Mouse (Mus musculus) midbrain, embryonic 15.5 days (tissue): Measurements from ENCODE around the gene Pomt1. TPM values are rescaled to one million over a fixed set of nuclear protein-coding genes. Genes with fewer than 3 reads are reported as not detected.
A peak's percentile ranks its signal among the peaks of the same experiment; 100 is the strongest.

Experiments used
- ATAC-seq: fragments of 200-750 bp; cut with Nextera tagmentation; replicated peaks from 2 replicates; pipeline ENCODE4 v1.8.0; 2017; ENCODE audit warnings: moderate TSS enrichment
- H3K27ac ChIP-seq: fragments of 300-500 bp; sonication (generic); 2 replicates; pipeline ENCODE4 v1.5.1; 2015; ENCODE audit warnings: mild to moderate bottlenecking, inconsistent platforms
- H3K27me3 ChIP-seq: fragments of 300-500 bp; sonication (generic); replicated peaks from 2 replicates; pipeline ENCODE4 v1.6.1; 2015; ENCODE audit warnings: inconsistent platforms
- H3K36me3 ChIP-seq: fragments of 300-500 bp; sonication (generic); replicated peaks from 2 replicates; pipeline ENCODE4 v1.6.1; 2015; ENCODE audit warnings: inconsistent platforms
- H3K4me1 ChIP-seq: fragments of 300-500 bp; sonication (generic); 2 replicates; pipeline ENCODE4 v1.6.1; 2015; ENCODE audit warnings: inconsistent platforms
- H3K4me2 ChIP-seq: fragments of 300-500 bp; sonication (generic); 2 replicates; pipeline ENCODE4 v1.6.1; 2015; ENCODE audit warnings: inconsistent platforms, mild to moderate bottlenecking, moderate library complexity
- H3K4me3 ChIP-seq: fragments of 300-500 bp; sonication (generic); 2 replicates; pipeline ENCODE4 v1.5.1; 2015; ENCODE audit warnings: mild to moderate bottlenecking, inconsistent platforms
- H3K9ac ChIP-seq: fragments of 300-500 bp; sonication (generic); 2 replicates; pipeline ENCODE4 v1.6.1; 2015; ENCODE audit warnings: mild to moderate bottlenecking, inconsistent platforms
- H3K9me3 ChIP-seq: fragments of 300-500 bp; sonication (generic); 2 replicates; pipeline ENCODE4 v1.6.1; 2016; ENCODE audit warnings: inconsistent platforms
- WGBS: fragments of 180-500 bp; shearing (Covaris S2); methylation state at CpG from one replicate; pipeline ENCODE4 v1.1.7; 2015; ENCODE audit warnings: mixed read lengths; 5-methylcytosine and 5-hydroxymethylcytosine counted together
- polyA plus RNA-seq: library from polyadenylated mRNA; unstranded; fragments of >200 nt; fragmentation: Nextera tagmentation; extraction: Ambion mirVana; gene quantifications from 2 replicates; pipeline ENCODE4 v1.2.1, GENCODE M21; 2015

Gene Pomt1
- polyA plus RNA-seq, 1 experiment from 2014 or later, result 37.7 TPM

DNA sequence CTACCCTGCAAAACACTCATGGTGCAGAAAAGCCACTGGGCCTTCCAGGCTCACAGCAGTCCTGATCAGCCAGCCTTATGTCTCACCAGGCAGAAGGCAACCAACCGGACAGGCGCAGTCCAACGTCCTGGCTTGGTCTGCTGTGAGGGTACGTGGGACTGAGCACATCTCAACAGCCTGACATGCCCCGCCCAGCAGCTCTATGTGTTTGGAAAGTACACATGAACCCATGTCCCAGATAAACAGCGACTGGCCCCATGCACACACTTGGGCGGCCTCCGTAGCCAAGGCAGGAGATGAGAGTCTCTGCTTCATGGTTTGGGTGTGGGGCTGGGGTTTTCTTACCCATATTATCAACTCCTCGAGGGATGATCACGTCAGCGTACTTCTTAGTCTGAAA, 19.9 kb downstream of the Pomt1 start:
- no peak for ATAC-seq
- Histone ChIP-seq H3K27ac (no peak overlapping the region), H3K4me1 (peaks cover 16% of the 10 kb centered on the region), H3K36me3 (peaks cover 30% of the 10 kb centered on the region; the same call in 1 of the 2 replicates), H3K4me3 (no peak overlapping the region), H3K9ac (no peak overlapping the region), H3K4me2 (no peak overlapping the region), H3K27me3 (no peaks in the 10 kb centered on the region), H3K9me3 (no peaks in the 10 kb centered on the region)
- 92% methylated on average over 11 of the region's 11 CpGs for WGBS

GRCm38 (mm10) chr2:32258887-32259533, 22.6 kb downstream of the Pomt1 start:
- Histone ChIP-seq H3K9ac (peak overlapping the region; percentile 71), H3K4me2 (peak overlapping the region; percentile 71), H3K4me1 (peaks cover 16% of the 10 kb centered on the region), H3K9me3 (no peaks in the 10 kb centered on the region), H3K27ac (no peak overlapping the region), H3K4me3 (peak overlapping the region; percentile 70), H3K27me3 (no peaks in the 10 kb centered on the region), H3K36me3 (peaks cover 21% of the 10 kb centered on the region; the same call in 1 of the 2 replicates)
- WGBS, result 51% methylated on average over 6 of the region's 6 CpGs
- no peak for ATAC-seq

- Histone ChIP-seq H3K27me3 (no peaks in the 10 kb centered on the region), H3K36me3 (peaks cover 13% of the 10 kb centered on the region; the same call in 1 of the 2 replicates), H3K4me1 (peaks cover 16% of the 10 kb centered on the region), H3K4me3 (peak within 1 kb of the TSS; percentile 70), H3K9me3 (no peaks in the 10 kb centered on the region), H3K27ac (peak within 1 kb of the TSS; percentile 64), H3K4me2 (peak within 1 kb of the TSS; percentile 71), H3K9ac (peak within 1 kb of the TSS; percentile 71)
- ATAC-seq, result peak; percentile 94
- 2% methylated on average over 59 of the region's 59 CpGs for WGBS
Measured at GRCm38 (mm10) chr2:32259657-32260417, 23.4 kb downstream of the Pomt1 start, which contains the start of gene Uck1. TSS of gene Uck1 (minus strand) at chr2:32260159.

- H3K4me3 ChIP-seq, result peak overlapping the region; percentile 70
Measured at GRCm38 (mm10) chr2:32260635-32261034, 24.2 kb downstream of the Pomt1 start.

GRCm38 (mm10) chr2:32275823-32276222, 39.4 kb downstream of the Pomt1 start:
- no peak for ATAC-seq
- no peaks in the 10 kb centered on the region for H3K4me1 ChIP-seq
- H3K9me3 ChIP-seq, result no peaks in the 10 kb centered on the region
- H3K27ac ChIP-seq, result no peak overlapping the region
- peaks cover 33% of the 10 kb centered on the region for H3K36me3 ChIP-seq
- WGBS, result 81% methylated on average over 3 of the region's 3 CpGs
- no peak overlapping the region for H3K9ac ChIP-seq
- H3K27me3 ChIP-seq, result no peaks in the 10 kb centered on the region
- H3K4me3 ChIP-seq, result no peak overlapping the region
- H3K4me2 ChIP-seq, result no peak overlapping the region

More at GRCm38 (mm10) chr2:32260635-32261034, 24.2 kb downstream of the Pomt1 start:
- ATAC-seq, result peak; percentile 19
- Histone ChIP-seq H3K27me3 (no peaks in the 10 kb centered on the region), H3K4me2 (peak overlapping the region; percentile 71; the same call in 1 of the 2 replicates), H3K36me3 (peaks cover 13% of the 10 kb centered on the region; the same call in 1 of the 2 replicates), H3K27ac (no peak overlapping the region), H3K9ac (no peak overlapping the region; the same call in 1 of the 2 replicates), H3K9me3 (no peaks in the 10 kb centered on the region), H3K4me1 (peaks cover 16% of the 10 kb centered on the region)
- WGBS, result 17% methylated on average over 4 of the region's 4 CpGs

DNA sequence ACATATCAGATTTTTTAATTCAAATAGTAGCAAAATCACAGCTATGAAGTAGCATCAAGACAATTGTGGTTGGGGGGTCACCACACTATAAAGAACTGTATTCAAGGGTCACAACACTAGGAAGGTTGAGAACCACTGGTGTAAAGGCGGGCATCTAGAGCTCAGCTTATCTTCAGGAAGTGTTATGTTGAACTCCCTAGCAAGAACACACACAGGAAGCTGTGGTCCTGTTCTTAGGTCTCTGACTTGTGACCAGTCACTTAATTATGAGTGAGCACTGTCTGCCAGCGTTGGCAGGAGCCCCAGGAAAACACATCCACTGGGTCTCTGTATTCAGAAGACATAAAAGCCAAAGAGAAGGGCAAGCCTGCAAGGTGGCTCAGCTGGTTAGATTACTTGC, 45.9 kb downstream of the Pomt1 start:
- no peaks in the 10 kb centered on the region for H3K27me3 ChIP-seq
- ATAC-seq, result no peak
- H3K4me3 ChIP-seq, result no peak overlapping the region
- no peaks in the 10 kb centered on the region for H3K9me3 ChIP-seq
- H3K4me1 ChIP-seq, result peaks cover 12% of the 10 kb centered on the region
- H3K27ac ChIP-seq, result no peak overlapping the region
- H3K36me3 ChIP-seq, result peaks cover 39% of the 10 kb centered on the region
- no peak overlapping the region for H3K4me2 ChIP-seq
- H3K9ac ChIP-seq, result no peak overlapping the region
- WGBS, result 94% methylated on average over 2 of the region's 2 CpGs

- Histone ChIP-seq H3K4me3 (no peak overlapping the region), H3K4me2 (no peak overlapping the region), H3K36me3 (peaks cover 36% of the 10 kb centered on the region), H3K4me1 (peaks cover 12% of the 10 kb centered on the region), H3K27ac (no peak overlapping the region), H3K9me3 (no peaks in the 10 kb centered on the region), H3K27me3 (no peaks in the 10 kb centered on the region), H3K9ac (no peak overlapping the region)
- ATAC-seq, result no peak
- 95% methylated on average over 1 of the region's 1 CpGs for WGBS
Measured at GRCm38 (mm10) chr2:32282727-32283126, 46.3 kb downstream of the Pomt1 start.

DNA sequence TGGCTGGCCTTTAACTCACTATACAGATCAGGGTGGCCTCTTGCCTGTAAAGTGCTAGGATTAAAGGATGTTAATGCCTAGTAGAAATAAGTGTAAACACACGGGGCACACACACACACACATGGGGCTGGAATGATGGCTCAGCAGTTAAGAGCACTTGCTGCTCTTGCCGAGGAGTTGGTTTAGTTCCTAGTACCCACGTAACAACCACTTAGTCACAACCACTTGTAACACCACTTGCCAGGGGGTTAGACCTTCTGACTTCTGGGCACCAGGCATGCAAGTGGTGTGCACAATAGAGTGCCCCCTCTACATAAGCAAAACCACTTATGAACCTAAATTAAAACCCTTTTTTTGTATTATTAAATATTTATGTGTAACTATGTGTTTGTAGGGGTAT, 47.6 kb downstream of the Pomt1 start:
- no peak overlapping the region for H3K4me3 ChIP-seq
- H3K36me3 ChIP-seq, result peaks cover 25% of the 10 kb centered on the region
- no peak overlapping the region for H3K4me2 ChIP-seq
- H3K9ac ChIP-seq, result no peak overlapping the region
- 90% methylated on average over 3 of the region's 3 CpGs for WGBS
- no peak overlapping the region for H3K27ac ChIP-seq
- H3K4me1 ChIP-seq, result peaks cover 16% of the 10 kb centered on the region
- no peaks in the 10 kb centered on the region for H3K9me3 ChIP-seq
- ATAC-seq, result no peak
- H3K27me3 ChIP-seq, result no peaks in the 10 kb centered on the region

DNA sequence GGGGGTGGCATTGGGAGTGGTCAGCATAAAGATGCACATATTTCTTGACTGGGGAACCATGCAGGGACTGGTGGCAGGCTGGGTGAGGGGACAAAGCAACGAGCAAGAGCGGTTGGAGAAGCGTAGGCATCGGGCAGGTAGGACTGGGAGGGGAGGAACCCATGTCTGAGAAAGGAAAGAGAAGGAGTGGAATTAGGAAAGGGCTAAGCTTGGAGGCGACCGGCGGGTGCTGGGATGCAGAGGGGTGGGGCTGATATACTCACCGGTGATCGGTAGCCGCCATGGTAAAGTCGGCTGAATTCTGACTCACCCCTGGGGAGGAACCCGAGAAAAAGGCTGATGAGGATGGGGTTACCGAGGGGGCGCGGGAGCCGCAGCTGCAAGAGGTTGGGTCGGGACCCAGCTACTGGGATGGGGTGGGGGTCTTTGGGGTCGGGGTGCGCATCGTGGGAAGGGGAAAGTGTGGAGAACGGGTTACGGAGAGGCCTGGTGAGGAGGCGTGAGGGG, 51.0 kb downstream of the Pomt1 start, which contains the start of gene Golga2:
Gene Golga2, plus strand, starts transcription at position 51 of the 507 bp plus-strand sequence.
- H3K27me3 ChIP-seq, result no peaks in the 10 kb centered on the region
- WGBS, result under 1% methylated on average over 23 of the region's 23 CpGs
- no peak for ATAC-seq

GRCm38 (mm10) chr2:32287923-32288367, 51.6 kb downstream of the Pomt1 start, which contains the start of gene Swi5:
TSS of gene Swi5 (minus strand) at chr2:32288075.
- peak; percentile 99 for ATAC-seq
- Histone ChIP-seq H3K36me3 (peaks cover 10% of the 10 kb centered on the region; the same call in 1 of the 2 replicates), H3K4me3 (peak within 1 kb of the TSS; percentile 80), H3K27ac (peak within 1 kb of the TSS; percentile 74), H3K4me1 (peaks cover 26% of the 10 kb centered on the region), H3K9ac (peak within 1 kb of the TSS; percentile 85), H3K27me3 (no peaks in the 10 kb centered on the region), H3K4me2 (peak within 1 kb of the TSS; percentile 86), H3K9me3 (no peaks in the 10 kb centered on the region)
- WGBS, result 0% methylated on average over 41 of the region's 41 CpGs

More for the DNA sequence above, 51.0 kb downstream of the Pomt1 start, which contains the start of gene Golga2:
- Histone ChIP-seq H3K4me2 (peak within 1 kb of the TSS; percentile 86), H3K9ac (peak within 1 kb of the TSS; percentile 85), H3K27ac (peak within 1 kb of the TSS; percentile 74), H3K4me1 (peaks cover 26% of the 10 kb centered on the region), H3K9me3 (no peaks in the 10 kb centered on the region), H3K36me3 (peaks cover 9% of the 10 kb centered on the region; the same call in 1 of the 2 replicates), H3K4me3 (peak within 1 kb of the TSS; percentile 80)

- peaks cover 26% of the 10 kb centered on the region for H3K4me1 ChIP-seq
- WGBS, result 1% methylated on average over 29 of the region's 29 CpGs
- H3K9ac ChIP-seq, result peak overlapping the region; percentile 74
Measured at GRCm38 (mm10) chr2:32288371-32288931, 52.1 kb downstream of the Pomt1 start.

More at GRCm38 (mm10) chr2:32288371-32288931, 52.1 kb downstream of the Pomt1 start:
- peaks cover 10% of the 10 kb centered on the region; the same call in 1 of the 2 replicates for H3K36me3 ChIP-seq
- peak overlapping the region; percentile 80 for H3K4me3 ChIP-seq
- no peaks in the 10 kb centered on the region for H3K9me3 ChIP-seq
- H3K27ac ChIP-seq, result peak overlapping the region; percentile 70
- ATAC-seq, result peak; percentile 67
- peak overlapping the region; percentile 86 for H3K4me2 ChIP-seq
- H3K27me3 ChIP-seq, result no peaks in the 10 kb centered on the region
